Mouse (Mus musculus) lung, postnatal 0 days (tissue): Measurements from ENCODE around the gene Nt5dc3.

ENCODE experiments used
- CTCF ChIP-seq: IDR thresholded peaks from 2 replicates; pipeline ENCODE4 v1.5.1; 2016; ENCODE audit warnings: antibody characterized with exemption, mild to moderate bottlenecking
- EP300 ChIP-seq: IDR thresholded peaks from 2 replicates; pipeline ENCODE4 v1.6.1; 2016; ENCODE audit warnings: antibody characterized with exemption, mild to moderate bottlenecking, control low read depth

DNA sequence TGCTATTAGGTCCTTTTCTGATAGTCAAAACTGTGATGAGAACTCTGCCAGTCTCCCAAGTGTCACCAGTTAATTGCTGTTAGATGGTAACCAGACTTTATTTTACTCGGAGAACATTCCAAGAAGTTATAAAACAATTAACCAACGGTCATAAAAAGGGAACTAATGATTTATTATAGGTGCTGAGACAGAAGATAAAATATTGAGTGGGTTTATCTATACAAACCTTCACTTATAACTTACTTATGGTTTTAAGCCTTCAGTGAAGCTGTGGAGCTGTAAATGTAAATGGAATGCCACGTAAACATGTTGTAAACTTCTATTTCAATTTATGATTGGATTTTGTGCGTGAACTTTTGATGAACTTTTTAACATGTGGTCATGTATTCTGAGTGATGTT is 5.4 kb upstream of the Nt5dc3 start:
- TF ChIP-seq CTCF = no peak
- no peak for TF ChIP-seq EP300
